Mouse (Mus musculus) c-Kit-negative CD71-positive TER-119-positive erythroid progenitor cells, embryonic 14.5 days (primary cell): ENCODE data around the gene Stk19.

Source experiments
- DNase-seq: peaks from one replicate; pipeline ENCODE4 v3.0.0-alpha.2; 2013; ENCODE audit warnings: low read depth, low spot score

Stk19 gene

GRCm38 (mm10) chr17:34836856-34837221 lies at the start of gene Stk19, which contains the start of gene Dxo:
Gene Stk19 (minus strand): TSS chr17:34836945.
Gene Dxo (plus strand): TSS chr17:34837019.
- DNase-seq: peak; percentile 94

GRCm38 (mm10) chr17:34885615-34886014 lies 48.9 kb upstream of the Stk19 start:
- no peak for DNase-seq

GRCm38 (mm10) chr17:34884704-34885103 lies 48.0 kb upstream of the Stk19 start:
- no peak for DNase-seq

GRCm38 (mm10) chr17:34883332-34883731 lies 46.6 kb upstream of the Stk19 start:
- no peak for DNase-seq

- DNase-seq: no peak
These were observed 45.1 kb upstream of the Stk19 start, which contains the start of gene Gm20547 for GRCm38 (mm10) chr17:34881683-34882310. Gene Gm20547 (minus strand): TSS chr17:34882042.

GRCm38 (mm10) chr17:34881166-34881565 lies 44.4 kb upstream of the Stk19 start:
- DNase-seq: no peak

- no peak for DNase-seq
These were observed 42.7 kb upstream of the Stk19 start, which contains the start of gene Zbtb12 for GRCm38 (mm10) chr17:34879336-34879879. Gene Zbtb12 (plus strand): TSS chr17:34879483.

GRCm38 (mm10) chr17:34874321-34874720 lies 37.6 kb upstream of the Stk19 start:
- DNase-seq: no peak

- DNase-seq: no peak
These were observed 29.2 kb upstream of the Stk19 start for GRCm38 (mm10) chr17:34865981-34866380.

GRCm38 (mm10) chr17:34862416-34863081 lies 25.8 kb upstream of the Stk19 start, which contains the start of gene Cfb:
Gene Cfb (minus strand): TSS chr17:34862518.
- DNase-seq: no peak

GRCm38 (mm10) chr17:34861704-34862415 lies 25.1 kb upstream of the Stk19 start:
- DNase-seq: no peak

- DNase-seq: no peak
These were observed 23.8 kb upstream of the Stk19 start for GRCm38 (mm10) chr17:34860514-34860913.

GRCm38 (mm10) chr17:34858670-34859069 lies 21.9 kb upstream of the Stk19 start:
- no peak for DNase-seq

GRCm38 (mm10) chr17:34855825-34856224 lies 19.1 kb upstream of the Stk19 start:
- no peak for DNase-seq

- no peak for DNase-seq
These were observed 18.0 kb upstream of the Stk19 start for GRCm38 (mm10) chr17:34854761-34855160.

- DNase-seq: no peak
These were observed 16.8 kb upstream of the Stk19 start for GRCm38 (mm10) chr17:34853511-34853910.

- no peak for DNase-seq
These were observed 13.9 kb upstream of the Stk19 start for GRCm38 (mm10) chr17:34850517-34851125.

- peak; percentile 92 for DNase-seq
These were observed 13.2 kb upstream of the Stk19 start, which contains the start of the genes Skiv2l and Nelfe for GRCm38 (mm10) chr17:34849722-34850516. Gene Skiv2l (minus strand): TSS chr17:34850210. Gene Nelfe (plus strand): TSS chr17:34850391.

- DNase-seq: no peak
These were observed 10.9 kb upstream of the Stk19 start for GRCm38 (mm10) chr17:34847615-34848014.

GRCm38 (mm10) chr17:34847192-34847591 lies 10.4 kb upstream of the Stk19 start:
- DNase-seq: no peak

GRCm38 (mm10) chr17:34844884-34845283 lies 8.1 kb upstream of the Stk19 start:
- no peak for DNase-seq
